Mouse (Mus musculus): ENCODE measurements at regions not wholly inside any gene's neighbourhood (a gene's known extent, or its start where the extent isn't known, plus 50 kb on each side); places are given as distances from the start of the nearest gene placed in this dataset.

- H3K9me3 ChIP-seq (ENCODE audit: low read length), result no peaks in the 10 kb centered on the region
- no peak overlapping the region for H3K9ac ChIP-seq (replicated peaks; ENCODE audit: low read length, poor library complexity, severe bottlenecking)
- DNase-seq (ENCODE audit: low spot score), result no peak
Observed at GRCm38 (mm10) chr1:41825223-41825622, 870.3 kb upstream of the Pou3f3 start.

DNA sequence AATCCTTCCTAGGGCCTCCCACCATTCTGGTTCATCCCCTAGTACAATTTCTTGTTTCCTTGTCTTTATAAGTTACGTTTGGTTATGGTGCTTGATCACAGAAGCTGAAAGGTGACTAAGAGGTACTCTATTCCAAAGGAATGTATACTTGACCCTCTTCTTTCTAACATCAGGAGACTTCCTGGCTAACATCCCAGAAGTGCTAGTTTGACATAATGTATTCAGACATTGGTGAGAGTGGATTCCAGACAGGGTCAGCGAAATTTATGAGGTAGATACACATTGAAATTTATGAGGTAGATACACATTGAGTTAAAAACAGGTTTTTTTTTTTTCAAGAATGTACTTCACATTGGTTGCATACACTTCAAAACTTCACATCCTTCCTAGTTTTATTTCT, 863.9 kb upstream of the Pou3f3 start:
- WGBS, result 80% methylated on average over 2 of the region's 2 CpGs
- Histone ChIP-seq H3K27ac (ENCODE audit: low read depth, low read length) (no peak overlapping the region), H3K36me3 (ENCODE audit: insufficient read depth, low read length) (no peaks in the 10 kb centered on the region), H3K4me3 (ENCODE audit: low read depth, low read length) (no peak overlapping the region), H3K9me3 (ENCODE audit: low read length) (no peaks in the 10 kb centered on the region), H3K4me1 (ENCODE audit: insufficient read depth, low read length) (no peaks in the 10 kb centered on the region), H3K4me2 (ENCODE audit: low read depth, low read length, poor library complexity, severe bottlenecking) (no peak overlapping the region), H3K27me3 (ENCODE audit: insufficient read depth, low read length) (no peaks in the 10 kb centered on the region), H3K9ac (replicated peaks; ENCODE audit: low read length, poor library complexity, severe bottlenecking) (no peak overlapping the region)
- TF ChIP-seq CTCF (IDR thresholded peaks at IDR 0.05), result no peak
- no peak for ATAC-seq (ENCODE audit: low FRiP score)
- no peak for DNase-seq (ENCODE audit: low spot score)

More at GRCm38 (mm10) chr1:41825223-41825622, 870.3 kb upstream of the Pou3f3 start:
- no peaks in the 10 kb centered on the region for H3K4me1 ChIP-seq (ENCODE audit: insufficient read depth, low read length)
- no peak overlapping the region for H3K4me3 ChIP-seq (ENCODE audit: low read depth, low read length)
- H3K36me3 ChIP-seq (ENCODE audit: insufficient read depth, low read length), result no peaks in the 10 kb centered on the region
- H3K27me3 ChIP-seq (ENCODE audit: insufficient read depth, low read length), result no peaks in the 10 kb centered on the region
- no peak overlapping the region for H3K4me2 ChIP-seq (ENCODE audit: low read depth, low read length, poor library complexity, severe bottlenecking)
- WGBS, result 89% methylated on average over 4 of the region's 4 CpGs
- TF ChIP-seq CTCF (IDR thresholded peaks at IDR 0.05), result no peak
- no peak for ATAC-seq (ENCODE audit: low FRiP score)
- H3K27ac ChIP-seq (ENCODE audit: low read depth, low read length), result no peak overlapping the region

Data from midbrain, postnatal 0 days (tissue).